Mouse (Mus musculus) retina, embryonic 14.5 days (tissue): ENCODE measurements around the gene Hist1h2af.

Experiments used
- DNase-seq: peaks from one replicate; pipeline ENCODE4 v3.0.0-alpha.2; 2015; ENCODE audit warnings: low spot score

Gene Hist1h2af

DNA sequence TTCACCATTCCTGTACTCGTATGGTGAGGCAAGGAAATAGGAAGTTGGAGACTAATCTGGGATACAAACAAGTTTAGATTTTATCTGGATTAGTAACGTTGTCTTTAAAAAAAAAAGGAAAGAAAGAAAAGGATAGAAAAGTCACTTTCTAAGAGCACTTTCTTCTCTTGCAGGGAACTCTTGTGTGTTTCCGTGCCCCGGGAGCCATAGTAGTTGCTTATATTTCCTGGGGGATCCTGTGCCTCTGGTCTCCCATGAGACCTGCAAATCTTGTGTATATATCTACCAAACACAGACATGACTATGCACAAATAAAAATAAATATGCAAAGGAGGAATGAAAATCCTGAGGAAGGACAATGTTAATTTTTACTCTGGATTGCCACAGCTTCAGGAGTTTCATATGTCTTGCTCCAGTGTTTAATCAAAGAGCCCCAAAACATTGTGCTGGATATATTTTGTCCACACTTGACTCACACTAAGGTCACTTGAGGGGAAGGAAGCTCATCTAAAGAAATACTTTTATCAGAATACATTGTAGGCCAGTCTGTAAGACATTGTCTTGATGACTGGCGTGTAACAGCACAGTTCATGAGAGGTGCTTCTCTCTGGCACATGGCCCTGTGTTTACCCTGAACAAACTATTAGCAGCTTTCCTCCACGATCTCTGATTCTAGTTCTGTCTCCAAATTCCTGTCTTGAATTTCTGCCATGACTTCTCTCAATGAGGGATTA, 43.4 kb downstream of the Hist1h2af start:
- peak; percentile 9 for DNase-seq

GRCm38 (mm10) chr13:23577835-23578234, 44.1 kb downstream of the Hist1h2af start:
- DNase-seq = peak; percentile 1

DNA sequence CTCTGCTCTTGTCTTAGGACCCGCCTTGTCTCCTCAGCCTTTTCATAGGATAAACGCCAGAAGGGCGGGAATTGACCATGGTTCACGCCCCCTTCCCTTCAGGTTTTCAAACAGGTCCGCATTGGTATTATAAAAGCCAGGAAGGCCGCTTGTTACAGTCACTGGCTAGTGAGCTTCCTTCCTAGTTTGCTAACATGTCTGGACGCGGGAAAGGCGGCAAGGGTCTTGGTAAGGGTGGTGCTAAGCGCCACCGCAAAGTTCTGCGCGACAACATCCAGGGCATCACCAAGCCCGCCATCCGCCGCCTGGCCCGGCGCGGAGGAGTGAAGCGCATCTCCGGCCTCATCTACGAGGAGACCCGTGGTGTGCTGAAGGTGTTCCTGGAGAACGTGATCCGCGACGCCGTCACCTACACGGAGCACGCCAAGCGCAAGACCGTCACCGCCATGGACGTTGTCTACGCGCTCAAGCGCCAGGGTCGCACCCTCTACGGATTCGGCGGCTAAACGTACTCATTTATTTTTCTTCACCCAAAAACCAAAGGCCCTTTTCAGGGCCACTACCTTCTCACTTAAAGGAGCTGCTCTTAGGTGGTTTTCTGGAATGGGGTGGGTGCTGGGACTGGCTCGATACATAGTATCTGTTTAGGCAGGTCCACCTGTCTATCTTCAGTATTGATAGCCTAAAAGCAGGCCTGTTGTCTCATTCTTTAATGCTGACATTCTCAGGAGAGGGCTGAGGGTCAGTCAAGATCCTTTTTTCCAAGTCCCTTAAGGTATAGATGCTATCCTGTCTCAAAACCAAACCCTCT, 47.9 kb downstream of the Hist1h2af start, which contains the start of gene Hist1h4d:
Gene Hist1h4d (plus strand): TSS at position 191 of the 811 bp plus-strand sequence.
- DNase-seq = peak; percentile 98

DNA sequence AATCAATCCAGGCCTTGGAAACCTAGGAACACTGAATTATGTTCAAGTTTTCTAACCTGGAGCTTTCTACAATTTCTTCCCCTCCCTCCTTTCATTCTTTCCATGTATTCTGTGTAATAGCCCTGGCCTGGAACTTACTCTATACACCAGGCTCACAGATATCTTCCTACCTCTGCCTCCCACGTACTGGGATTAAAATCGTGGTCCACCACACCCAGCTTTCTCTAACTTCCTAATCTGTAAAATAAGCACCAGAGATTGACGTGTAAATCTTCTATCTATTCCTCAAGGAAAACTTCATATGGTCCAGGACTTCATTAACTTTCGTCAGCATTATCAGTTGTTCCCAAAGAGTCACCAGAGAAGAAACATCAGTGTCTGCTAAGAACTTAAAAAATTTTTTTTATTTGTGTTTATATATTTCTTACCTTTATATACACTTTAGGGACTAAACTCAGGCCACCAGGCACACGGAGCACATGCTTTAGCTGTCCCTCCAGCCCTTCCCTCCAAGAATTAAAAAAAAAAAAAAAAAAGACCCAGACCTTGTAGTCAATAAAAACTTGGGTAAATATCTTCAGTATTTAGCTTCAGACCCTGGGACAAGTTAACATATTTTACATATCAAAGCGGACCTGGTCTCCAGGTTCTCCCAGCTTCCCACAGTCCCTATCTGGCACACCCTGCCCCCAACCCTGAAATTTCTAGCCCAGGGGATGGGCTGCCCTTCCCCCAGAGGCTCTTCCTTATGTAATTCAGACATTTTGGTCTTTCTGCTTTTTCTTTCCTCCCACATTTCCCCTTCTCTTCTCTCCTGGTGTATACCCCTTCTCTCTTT, 48.7 kb downstream of the Hist1h2af start:
- no peak for DNase-seq

GRCm38 (mm10) chr13:23583387-23584068, 49.8 kb downstream of the Hist1h2af start:
- DNase-seq = no peak
